Mouse (Mus musculus): ENCODE results near the gene Elf2.

Gene Elf2

DNA sequence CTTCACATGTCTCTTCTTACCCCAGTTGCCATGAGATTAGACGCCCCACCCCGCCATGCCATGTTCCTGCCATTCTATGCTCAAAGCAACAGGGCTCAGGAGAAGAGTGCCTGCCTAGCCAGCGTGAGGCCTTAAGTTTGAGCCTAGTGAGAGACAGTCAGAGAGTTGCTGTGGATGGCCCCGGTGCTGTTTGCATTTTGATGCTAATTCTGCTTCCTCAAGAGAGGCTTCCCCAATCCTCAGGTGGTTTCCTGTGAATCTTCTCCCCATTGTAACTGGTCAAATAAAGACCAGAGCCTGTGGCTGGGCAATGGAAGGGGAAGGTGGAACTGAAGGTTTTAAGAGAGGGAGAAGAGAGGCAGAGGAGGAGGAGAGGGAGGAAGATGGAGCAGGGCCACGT lies 131.8 kb downstream of the Elf2 start:
- DNase-seq, result no peak

DNA sequence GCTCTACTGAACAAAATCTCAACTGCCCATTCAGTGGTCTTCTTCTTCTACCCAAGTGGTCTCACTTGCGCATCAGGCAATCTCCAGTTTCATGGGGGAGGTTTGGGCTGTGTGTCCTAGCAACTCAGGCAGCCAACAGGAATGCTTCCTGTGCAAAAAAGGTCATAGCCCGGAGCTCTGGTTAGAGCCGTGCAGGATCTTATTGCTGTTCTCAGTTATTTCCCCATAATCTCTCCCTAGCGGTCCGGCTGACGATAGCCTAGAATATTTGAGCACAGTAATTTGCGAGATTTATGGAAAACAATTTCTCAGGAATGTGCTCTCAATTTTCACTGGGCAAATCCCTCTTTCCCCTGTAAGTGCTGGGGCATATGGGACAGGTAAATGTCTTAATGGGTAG lies 133.9 kb downstream of the Elf2 start:
- no peak for DNase-seq

DNA sequence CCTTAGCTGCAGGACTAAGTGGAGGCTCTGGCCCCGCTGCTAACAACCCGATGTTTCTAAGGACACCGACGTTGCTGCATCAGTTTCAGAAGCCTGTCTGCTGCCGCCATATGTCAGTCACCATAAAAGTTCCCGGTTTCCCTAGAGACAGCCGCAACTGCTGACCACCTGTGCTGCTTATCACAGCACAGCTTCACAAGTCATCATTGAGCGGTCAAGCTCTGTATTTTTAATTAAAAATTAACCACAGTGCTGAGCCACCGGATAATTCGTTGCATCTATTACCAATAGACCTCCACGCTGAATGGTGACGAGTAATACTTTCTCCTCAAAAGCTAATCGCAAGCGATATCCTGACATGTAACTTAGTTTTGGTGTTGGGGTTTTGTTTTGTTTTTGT lies 135.6 kb downstream of the Elf2 start:
- DNase-seq, result no peak

DNA sequence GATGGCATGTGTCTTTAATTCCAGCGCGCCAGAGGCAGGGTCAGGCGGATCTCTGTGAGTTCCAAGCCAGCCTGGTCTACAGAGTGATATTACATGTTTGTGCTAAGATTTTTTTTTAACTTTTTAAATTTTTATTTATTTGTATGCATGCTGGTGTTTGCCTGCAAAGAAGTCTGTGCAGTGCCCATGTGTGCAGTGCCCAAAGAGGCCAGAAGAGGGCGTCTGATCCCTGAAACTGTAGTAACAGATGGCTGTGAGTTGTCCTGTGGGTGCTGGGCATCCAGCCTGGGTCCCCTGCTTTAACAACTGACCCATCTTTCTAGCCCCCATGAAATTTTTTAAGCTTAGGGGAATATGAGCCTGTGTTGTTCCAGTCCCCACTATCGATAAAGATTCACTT lies 136.0 kb downstream of the Elf2 start:
- no peak for DNase-seq

DNA sequence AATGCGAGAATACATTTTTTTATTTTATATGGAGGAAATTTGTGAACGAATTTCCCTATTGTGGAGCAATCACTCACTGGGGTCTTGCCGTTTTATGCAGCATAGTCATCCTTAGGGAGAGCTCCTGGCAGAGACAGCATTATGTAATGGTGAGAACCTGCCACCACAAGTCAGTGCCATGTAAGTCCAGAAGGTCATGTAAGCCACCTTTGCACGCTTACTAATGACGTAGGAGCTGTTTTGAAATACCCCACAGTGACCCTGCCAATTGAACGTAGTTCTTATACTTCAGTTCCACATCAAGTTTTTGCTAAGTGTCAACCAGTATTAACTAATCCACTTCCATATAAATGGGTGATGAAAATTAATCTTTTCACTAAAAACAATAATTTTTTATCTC lies 136.6 kb downstream of the Elf2 start:
- no peak for DNase-seq

Data from kidney, postnatal 4 days (tissue).